Mouse (Mus musculus) liver, embryonic 14.5 days (tissue): ENCODE measurements at regions not wholly inside any gene's neighbourhood (a gene's known extent, or its start where the extent isn't known, plus 50 kb on each side); places are given as distances from the start of the nearest gene placed in this dataset.

Experiments used
- ATAC-seq: fragments of 200-750 bp; cut with Nextera tagmentation; 2 replicates; pipeline ENCODE4 v1.8.0; 2017; ENCODE audit warnings: moderate number of reproducible peaks, mild to moderate bottlenecking, moderate library complexity; ENCODE audit not compliant: insufficient read depth
- DNase-seq, 3 experiments: peaks; one replicate each; pipeline ENCODE4 v3.0.0-alpha.2; 2012 to 2013; ENCODE audit warnings: low read depth in 3 of 3, low spot score in 3 of 3
- H3K27ac ChIP-seq: fragments of 300-500 bp; sonication (generic); 2 replicates; pipeline ENCODE4 v1.5.1; 2014; ENCODE audit warnings: moderate library complexity, mild to moderate bottlenecking, control low read depth, inconsistent platforms
- H3K27me3 ChIP-seq: fragments of 300-500 bp; sonication (generic); 2 replicates; pipeline ENCODE4 v1.6.1; 2014; ENCODE audit warnings: mild to moderate bottlenecking, low read length, moderate library complexity; ENCODE audit not compliant: control insufficient read depth, insufficient read depth
- H3K36me3 ChIP-seq: fragments of 300-500 bp; sonication (generic); replicated peaks from 2 replicates; pipeline ENCODE4 v1.6.1; 2014; ENCODE audit warnings: low read depth; ENCODE audit not compliant: control insufficient read depth, insufficient read depth
- H3K4me1 ChIP-seq, 2 experiments: fragments of 200-500 bp in 1 of 2; fragments of 300-500 bp in 1 of 2; sonication (generic) in 1 of 2; replicated peaks; 2 replicates each; pipeline ENCODE4 v1.6.1; 2012 to 2014; ENCODE audit warnings: antibody characterized with exemption in 1 of 2, inconsistent platforms in 1 of 2, low read length in 1 of 2; ENCODE audit not compliant: control insufficient read depth in 2 of 2, insufficient read depth in 2 of 2
- H3K4me2 ChIP-seq: fragments of 300-500 bp; sonication (generic); 2 replicates; pipeline ENCODE4 v1.6.1; 2014; ENCODE audit warnings: low read depth, mild to moderate bottlenecking, control low read depth, moderate library complexity
- H3K4me3 ChIP-seq, 2 experiments: fragments of 200-500 bp in 1 of 2; fragments of 300-500 bp in 1 of 2; sonication (generic) in 1 of 2; 2 replicates each; pipeline ENCODE4 v1.5.1; 2012 to 2014; ENCODE audit warnings: low read depth in 2 of 2, low read length in 2 of 2, mild to moderate bottlenecking in 2 of 2, control low read depth in 1 of 2, inconsistent platforms in 1 of 2, moderate library complexity in 1 of 2; ENCODE audit not compliant: insufficient read depth in 1 of 2
- H3K9ac ChIP-seq: fragments of 300-500 bp; sonication (generic); replicated peaks from 2 replicates; pipeline ENCODE4 v1.6.1; 2014; ENCODE audit warnings: mild to moderate bottlenecking, control low read depth, moderate library complexity
- H3K9me3 ChIP-seq: fragments of 300-500 bp; sonication (generic); 2 replicates; pipeline ENCODE4 v1.6.1; 2016; ENCODE audit warnings: low read length, mixed read lengths; ENCODE audit not compliant: control insufficient read depth
- CTCF ChIP-seq: IDR thresholded peaks from 2 replicates; pipeline ENCODE4 v1.5.1; 2016; ENCODE audit warnings: antibody characterized with exemption, low read depth, control low read depth
- EP300 ChIP-seq: IDR thresholded peaks from 2 replicates; pipeline ENCODE4 v1.6.1; 2016; ENCODE audit warnings: antibody characterized with exemption, low read depth
- WGBS: fragments of 180-500 bp; shearing (Covaris S2); extraction: QIAGEN DNeasy Blood & Tissue Kit; methylation state at CpG from one replicate; pipeline ENCODE4 v1.1.7; 2014; ENCODE audit not compliant: insufficient replicate concordance; 5-methylcytosine and 5-hydroxymethylcytosine counted together

GRCm38 (mm10) chr1:35522951-35523350 lies 545.2 kb upstream of the Hs6st1 start:
- H3K9ac ChIP-seq: no peak overlapping the region
- no peaks in the 10 kb centered on the region for H3K4me1 ChIP-seq
- no peak overlapping the region for H3K4me3 ChIP-seq
- H3K9me3 ChIP-seq: no peaks in the 10 kb centered on the region
- no peaks in the 10 kb centered on the region for H3K27me3 ChIP-seq
- no peaks in the 10 kb centered on the region for H3K36me3 ChIP-seq
- H3K27ac ChIP-seq: no peak overlapping the region
- DNase-seq (no peak), ATAC-seq (no peak)
- 62% methylated on average over 5 of the region's 5 CpGs for WGBS
- TF ChIP-seq EP300: no peak
- no peak for TF ChIP-seq CTCF
- no peak overlapping the region for H3K4me2 ChIP-seq

DNA sequence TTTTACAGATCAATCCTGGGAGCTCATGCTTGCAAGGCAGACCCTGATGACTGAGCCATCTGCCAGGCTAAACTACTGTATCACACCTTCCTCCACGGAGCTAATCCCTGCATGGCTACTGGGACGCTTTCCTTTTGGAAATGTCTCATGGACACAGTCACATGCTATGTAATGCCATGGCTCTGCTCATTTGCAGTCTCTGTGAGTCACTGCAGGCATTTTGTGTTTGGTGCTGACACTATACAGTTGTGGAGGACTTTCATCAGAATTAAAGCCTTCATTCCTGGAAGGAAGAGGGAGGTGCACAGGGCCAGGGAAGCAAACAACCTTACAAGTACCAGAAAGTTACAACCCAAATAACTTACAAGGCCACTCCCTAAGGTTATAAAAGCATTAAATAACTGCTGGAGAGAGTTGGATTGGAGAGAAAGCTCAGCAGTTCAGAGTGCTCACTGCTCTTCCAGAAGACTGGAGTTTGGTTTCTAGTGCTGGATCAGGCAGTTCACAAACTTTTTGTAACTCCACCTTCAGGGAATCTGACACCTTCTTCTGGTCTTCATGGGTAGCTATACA lies 544.3 kb upstream of the Hs6st1 start:
- no peak for TF ChIP-seq EP300
- no peak for TF ChIP-seq CTCF

DNA sequence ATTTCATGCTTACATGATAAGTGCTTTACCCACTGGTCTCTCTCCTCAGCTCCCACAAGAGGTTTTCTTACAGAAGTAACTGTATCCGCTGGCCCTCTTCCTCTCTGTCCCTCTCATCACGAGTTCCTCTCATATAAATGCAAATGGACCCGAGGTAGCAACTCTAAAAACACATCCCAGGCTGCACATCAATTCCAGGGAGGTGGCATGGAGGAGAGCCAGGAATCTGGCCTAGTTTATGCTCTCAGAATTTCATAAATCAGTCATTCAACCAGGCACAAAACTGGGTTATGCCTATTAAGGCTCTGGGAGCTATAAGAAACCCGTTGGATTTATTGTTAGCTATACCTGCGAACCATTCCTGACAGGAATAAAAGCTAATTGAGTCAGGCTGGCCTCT lies 543.4 kb upstream of the Hs6st1 start:
- Histone ChIP-seq H3K4me2 (no peak overlapping the region), H3K9me3 (no peaks in the 10 kb centered on the region), H3K27me3 (no peaks in the 10 kb centered on the region), H3K9ac (no peak overlapping the region), H3K4me3 (no peak overlapping the region), H3K36me3 (no peaks in the 10 kb centered on the region), H3K27ac (no peak overlapping the region), H3K4me1 (no peaks in the 10 kb centered on the region)
- DNase-seq: no peak
- 39% methylated on average over 5 of the region's 5 CpGs for WGBS
- no peak for ATAC-seq
- TF ChIP-seq CTCF: no peak

More for the DNA sequence above, 544.3 kb upstream of the Hs6st1 start:
- no peak overlapping the region for H3K4me3 ChIP-seq
- no peaks in the 10 kb centered on the region for H3K9me3 ChIP-seq
- H3K36me3 ChIP-seq: no peaks in the 10 kb centered on the region
- H3K4me2 ChIP-seq: no peak overlapping the region
- H3K9ac ChIP-seq: no peak overlapping the region
- ATAC-seq: no peak
- H3K27ac ChIP-seq: no peak overlapping the region
- WGBS: 50% methylated on average over 2 of the region's 2 CpGs
- no peak for DNase-seq
- no peaks in the 10 kb centered on the region for H3K4me1 ChIP-seq
- H3K27me3 ChIP-seq: no peaks in the 10 kb centered on the region

- Histone ChIP-seq H3K4me3 (no peak overlapping the region), H3K36me3 (no peaks in the 10 kb centered on the region), H3K9ac (no peak overlapping the region), H3K9me3 (no peaks in the 10 kb centered on the region), H3K27me3 (no peaks in the 10 kb centered on the region), H3K4me2 (no peak overlapping the region), H3K27ac (no peak overlapping the region), H3K4me1 (no peaks in the 10 kb centered on the region)
- ATAC-seq: no peak
- no peak for DNase-seq
- WGBS: 65% methylated on average over 12 of the region's 12 CpGs
- no peak for TF ChIP-seq CTCF
- TF ChIP-seq EP300: no peak
Measured at GRCm38 (mm10) chr1:35527750-35528476, 540.3 kb upstream of the Hs6st1 start.

DNA sequence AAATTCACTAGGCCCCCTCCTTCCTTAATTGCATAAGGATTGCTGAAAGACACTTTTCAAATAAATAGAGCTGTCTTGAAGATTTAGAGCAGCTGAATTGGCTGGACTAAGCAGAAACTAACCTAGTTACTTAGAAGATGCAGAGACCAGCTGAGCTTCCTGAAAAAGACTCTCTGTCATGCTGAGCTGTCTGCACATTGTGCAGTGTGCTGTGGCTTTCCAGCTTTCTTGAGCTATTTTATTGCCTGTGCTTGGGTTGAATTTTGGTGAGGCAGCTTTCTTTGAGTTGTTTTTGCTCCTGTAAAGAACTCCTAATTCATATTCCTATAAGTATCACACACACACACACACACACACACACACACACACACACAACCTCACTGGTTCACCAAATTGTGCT lies 532.7 kb upstream of the Hs6st1 start:
- Histone ChIP-seq H3K4me3 (no peak overlapping the region), H3K27ac (no peak overlapping the region), H3K4me2 (no peak overlapping the region), H3K9me3 (no peaks in the 10 kb centered on the region), H3K4me1 (no peaks in the 10 kb centered on the region), H3K9ac (no peak overlapping the region), H3K36me3 (no peaks in the 10 kb centered on the region), H3K27me3 (no peaks in the 10 kb centered on the region)
- no peak for TF ChIP-seq CTCF
- TF ChIP-seq EP300: no peak
- ATAC-seq: no peak
- no peak for DNase-seq
